In the genomic region with DNA sequence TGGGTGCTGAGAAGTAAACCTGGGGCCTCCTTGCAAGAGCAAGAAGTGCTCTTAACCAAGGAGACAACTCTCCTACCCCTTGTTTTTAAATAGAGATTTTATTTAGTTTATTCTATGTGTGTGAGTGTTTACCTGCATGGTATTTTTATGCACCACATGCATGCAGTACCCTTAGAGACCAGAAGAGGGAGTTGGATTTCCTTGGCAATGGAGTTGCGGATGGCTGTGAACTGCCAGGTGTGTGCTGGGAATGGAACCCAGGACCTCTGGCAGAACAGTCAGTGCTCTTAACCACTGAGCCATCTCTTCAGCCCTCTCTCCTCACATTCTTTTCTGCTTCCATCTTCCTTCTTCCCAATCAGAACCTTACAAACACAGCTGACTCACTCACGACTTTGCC, we compare ENCODE assay signal across 15 mouse cellular contexts. TPM values are rescaled to one million over a fixed set of nuclear protein-coding genes. Genes with fewer than 3 reads are reported as not detected.
A peak's percentile ranks its signal among the peaks of the same experiment; 100 is the strongest.
DNase-seq lines count a peak whose midpoint lies in the region; TF ChIP-seq lines count a peak whose summit lies in the region.
"Had no signal": no experiment of that assay in that cellular context is flagged by ENCODE, and none has a peak within 500 bp of the region (broad histone marks: within the 10 kb centered on the region; RNA-seq: fewer than 3 reads in every experiment).

No protein-coding gene starts in this region.

- DNase-seq in left cerebral cortex, adult 2 months (ENCODE audit: extremely low spot score in 1 of 2, low spot score in 2 of 2), result no peak
- no peak for DNase-seq in left cerebral cortex, postnatal 25 days (ENCODE audit: low spot score in 2 of 2)
- DNase-seq in thymus, postnatal 25 days, result peak; percentile 11
- no peak for DNase-seq in thymus, adult 18-20 months
- DNase-seq in ZHBTc4 (ENCODE audit: low read depth, low spot score), result peak; percentile 66
- DNase-seq in frontal cortex, postnatal 25 days (ENCODE audit: low spot score in 2 of 2), result no peak
- DNase-seq in heart, postnatal 25 days (ENCODE audit: low spot score), result no peak
- DNase-seq: cerebellum, adult 9-10 months; kidney, adult 9 months; liver, embryonic 13.5 days had no signal

- peak; percentile 24 for TF ChIP-seq CTCF in left cerebral cortex, adult 2 months (IDR thresholded peaks at IDR 0.05)

- H3K4me3 ChIP-seq in left cerebral cortex, adult 2 months, result no peak overlapping the region
- H3K4me3 ChIP-seq: liver, embryonic 13.5 days; midbrain, embryonic 15.5 days; neural tube, embryonic 13.5 days; stomach, embryonic 15.5 days had no signal

- intact Hi-C loops in left cerebral cortex, adult 2 months (cut with DNase I), result no loop called here
- intact Hi-C loops in left cerebral cortex, postnatal 25 days (cut with DNase I), result no loop called here
- intact Hi-C loops in heart, postnatal 25 days (cut with DNase I), result no loop called here

- H3K27ac ChIP-seq in left cerebral cortex, adult 2 months, result no peak overlapping the region
- H3K27ac ChIP-seq: hindbrain, embryonic 14.5 days; liver, embryonic 13.5 days; macrophage; midbrain, embryonic 15.5 days; neural tube, embryonic 13.5 days; stomach, embryonic 15.5 days had no signal

RNA-seq across cellular contexts. Expression of gene Itga6, which starts 9.2 kb away (rescaled TPM):
- total RNA-seq in left cerebral cortex, adult 2 months (2021), result 10 to 100 TPM; 26.1 to 27.6 TPM
- total RNA-seq in left cerebral cortex, postnatal 25 days (2021), result 10 to 100 TPM; 25.5 to 27.6 TPM
- total RNA-seq in heart, postnatal 25 days (2021), result 10 to 100 TPM; 48.3 to 57.7 TPM

Comparison
In these comparisons a context has a peak if more than half of its experiments do, and no peak if none do; other contexts are left out.
1. DNase-seq: peak in thymus, postnatal 25 days (single experiment) and ZHBTc4 (single experiment); none in left cerebral cortex, adult 2 months (0 of 2), left cerebral cortex, postnatal 25 days (0 of 2), thymus, adult 18-20 months (0 of 2), frontal cortex, postnatal 25 days (0 of 2) and heart, postnatal 25 days (single experiment).